Mouse (Mus musculus) olfactory bulb, adult 2 months (tissue): ENCODE measurements around the gene Sgms1.

ENCODE experiments used
- CTCF ChIP-seq: fragments of 200-500 bp; IDR thresholded peaks from 2 replicates; pipeline ENCODE4 v1.5.1; 2012; ENCODE audit warnings: low read depth, mild to moderate bottlenecking, low read length, moderate library complexity; ENCODE audit not compliant: insufficient read depth
- POLR2A ChIP-seq: fragments of 200-500 bp; IDR thresholded peaks from 2 replicates; pipeline ENCODE4 v1.6.1; 2012; ENCODE audit warnings: mild to moderate bottlenecking, low read depth, low read length, moderate library complexity; ENCODE audit not compliant: insufficient read depth

- TF ChIP-seq CTCF = no peak
- TF ChIP-seq POLR2A = no peak
These were observed 91.3 kb downstream of the Sgms1 start for GRCm38 (mm10) chr19:32298221-32298620.
